Mouse (Mus musculus) thymus, adult 2 months (tissue): Measurements from ENCODE around the gene Knstrn.

Experiments
- CTCF ChIP-seq: fragments of 200-500 bp; IDR thresholded peaks from 2 replicates; pipeline ENCODE4 v1.5.1; 2012; ENCODE audit warnings: mild to moderate bottlenecking, control low read depth, low read length, moderate library complexity, borderline replicate concordance; ENCODE audit not compliant: control insufficient read depth, poor library complexity, insufficient read depth; ENCODE audit errors: extremely low read depth
- POLR2A ChIP-seq: fragments of 200-500 bp; IDR thresholded peaks from 2 replicates; pipeline ENCODE4 v1.6.1; 2012; ENCODE audit warnings: mild to moderate bottlenecking, low read length, control low read depth, moderate library complexity; ENCODE audit not compliant: control insufficient read depth, poor library complexity, insufficient read depth; ENCODE audit errors: extremely low read depth

GRCm38 (mm10) chr2:118887440-118887839 lies 73.6 kb downstream of the Knstrn start:
- TF ChIP-seq POLR2A (no peak), CTCF (no peak)
